Mouse (Mus musculus) limb, embryonic 10.5 days (tissue): Measurements from ENCODE around the gene Evi5. TPM values are rescaled to one million over a fixed set of nuclear protein-coding genes. Genes with fewer than 3 reads are reported as not detected.
A peak's percentile ranks its signal among the peaks of the same experiment; 100 is the strongest.

ENCODE experiments used
- DNase-seq: peaks from one replicate; pipeline ENCODE4 v3.0.0-alpha.2; 2017; ENCODE audit warnings: low spot score
- H3K27ac ChIP-seq: fragments of 300-500 bp; sonication (generic); 2 replicates; pipeline ENCODE4 v1.5.1; 2016; ENCODE audit warnings: mild to moderate bottlenecking
- H3K27me3 ChIP-seq: fragments of 300-500 bp; sonication (generic); 2 replicates; pipeline ENCODE4 v1.6.1; 2016; ENCODE audit warnings: low read depth, mild to moderate bottlenecking; ENCODE audit not compliant: poor library complexity, severe bottlenecking
- H3K36me3 ChIP-seq: fragments of 300-500 bp; sonication (generic); 2 replicates; pipeline ENCODE4 v1.6.1; 2016; ENCODE audit warnings: mild to moderate bottlenecking, moderate library complexity
- H3K4me1 ChIP-seq: fragments of 300-500 bp; sonication (generic); 2 replicates; pipeline ENCODE4 v1.6.1; 2016
- H3K4me3 ChIP-seq: fragments of 300-500 bp; sonication (generic); 2 replicates; pipeline ENCODE4 v1.5.1; 2016; ENCODE audit warnings: mild to moderate bottlenecking, moderate library complexity
- H3K9me3 ChIP-seq: fragments of 300-500 bp; sonication (generic); replicated peaks from 2 replicates; pipeline ENCODE4 v1.6.1; 2016; ENCODE audit warnings: mild to moderate bottlenecking
- whole genome bisulfite sequencing: fragments of 180-500 bp; shearing (Covaris S2); methylation state at CpG from one replicate; pipeline ENCODE4 v1.1.7; 2016; 5-methylcytosine and 5-hydroxymethylcytosine counted together
- polyA plus RNA-seq: library from polyadenylated mRNA; unstranded; fragments of >200 nt; fragmentation: Nextera tagmentation; extraction: Ambion mirVana; gene quantifications from 2 replicates; pipeline ENCODE4 v1.2.1, GENCODE M21; 2016

The Evi5 gene
- 61.2 and 61.8 TPM in 2 replicates for polyA plus RNA-seq

DNA sequence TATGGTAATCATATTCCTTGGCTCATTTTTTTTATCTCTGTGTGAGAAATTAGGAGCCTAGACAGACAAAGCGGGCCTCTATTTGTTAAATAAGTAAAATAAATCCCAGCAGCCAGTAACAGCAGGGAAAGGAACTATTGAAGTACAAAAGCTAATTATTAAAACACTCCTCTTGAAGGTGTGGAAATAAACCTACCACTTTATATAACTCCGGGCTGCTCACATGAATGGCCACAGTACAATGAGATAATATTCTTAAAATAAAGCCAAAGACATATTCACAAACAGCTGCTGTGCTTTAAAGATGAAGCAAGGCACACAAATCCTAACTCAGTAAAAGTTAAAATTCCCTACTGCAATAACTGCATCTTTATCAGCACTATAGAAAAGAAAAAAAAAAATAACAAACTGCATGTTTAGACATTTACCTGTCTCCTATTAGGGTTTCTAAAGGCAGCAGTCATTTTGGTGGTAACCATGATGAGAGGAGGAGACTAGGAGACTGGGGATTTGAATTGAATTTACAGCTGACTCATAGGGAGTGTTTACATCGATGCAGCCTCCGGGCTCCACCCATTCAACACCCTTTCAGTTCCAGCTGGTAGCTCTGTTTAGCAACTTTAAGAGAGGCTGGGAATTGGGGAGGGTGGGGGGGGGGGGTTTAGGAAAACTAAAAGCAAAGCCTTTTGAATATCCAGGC lies at the start of gene Evi5:
Evi5 (minus strand) TSS at position 547 of the 700 bp plus-strand sequence.
- DNase-seq, result no peak
- 48% methylated on average over 4 of the region's 4 CpGs for WGBS

DNA sequence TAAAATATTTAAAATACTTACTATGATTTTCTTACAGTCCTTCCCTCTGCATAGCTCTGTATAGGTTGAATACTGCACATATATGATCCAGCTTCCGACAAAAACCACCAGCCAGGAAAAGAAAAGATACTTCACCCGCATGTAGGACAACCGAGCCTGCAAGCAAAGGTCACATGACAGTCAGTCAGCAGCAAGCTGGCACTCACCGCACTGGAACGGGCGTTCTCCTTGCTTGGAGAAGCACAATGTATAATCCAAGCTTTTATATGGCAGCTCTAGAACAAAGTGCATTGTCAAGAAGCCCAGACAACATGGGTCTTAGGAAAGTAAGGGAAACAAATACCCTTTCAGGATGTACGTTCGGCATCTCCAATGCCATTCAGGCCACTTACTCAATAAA lies 49.7 kb upstream of the Evi5 start:
- no peak overlapping the region for H3K4me3 ChIP-seq
- H3K36me3 ChIP-seq, result no peaks in the 10 kb centered on the region
- no peak for DNase-seq
- no peaks in the 10 kb centered on the region for H3K27me3 ChIP-seq
- H3K4me1 ChIP-seq, result no peaks in the 10 kb centered on the region
- WGBS, result 88% methylated on average over 8 of the region's 8 CpGs
- H3K27ac ChIP-seq, result no peak overlapping the region
- H3K9me3 ChIP-seq, result no peaks in the 10 kb centered on the region

More for the DNA sequence above, at the start of gene Evi5:
- H3K4me1 ChIP-seq, result no peaks in the 10 kb centered on the region; the same call in 1 of the 2 replicates
- H3K9me3 ChIP-seq, result no peaks in the 10 kb centered on the region
- H3K27ac ChIP-seq, result no peak within 1 kb of the TSS
- H3K36me3 ChIP-seq, result no peaks in the 10 kb centered on the region
- H3K27me3 ChIP-seq, result peaks cover 4% of the 10 kb centered on the region
- H3K4me3 ChIP-seq, result no peak within 1 kb of the TSS

DNA sequence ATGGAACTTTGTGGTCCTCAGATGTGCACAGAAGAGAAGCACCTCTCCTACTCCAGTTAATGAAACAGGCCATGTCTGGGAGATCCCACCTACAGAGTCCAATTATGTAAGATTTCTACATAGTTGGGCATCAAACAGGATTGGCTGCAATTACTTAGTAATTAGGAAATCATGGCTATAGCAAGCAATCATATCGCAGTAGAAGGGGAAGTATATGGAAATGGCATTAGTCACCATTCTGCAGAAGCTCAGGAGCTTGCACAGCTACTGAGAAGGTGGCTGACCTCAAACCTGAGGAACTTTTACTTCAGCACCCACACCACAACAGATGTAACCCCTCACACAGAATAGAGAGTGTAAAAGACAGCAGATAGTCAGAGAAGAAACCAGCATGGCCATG lies 47.9 kb upstream of the Evi5 start:
- Histone ChIP-seq H3K27ac (no peak overlapping the region), H3K4me3 (no peak overlapping the region), H3K36me3 (no peaks in the 10 kb centered on the region), H3K9me3 (no peaks in the 10 kb centered on the region), H3K4me1 (no peaks in the 10 kb centered on the region), H3K27me3 (no peaks in the 10 kb centered on the region)
- no peak for DNase-seq
- WGBS, result 90% methylated on average over 1 of the region's 1 CpGs

DNA sequence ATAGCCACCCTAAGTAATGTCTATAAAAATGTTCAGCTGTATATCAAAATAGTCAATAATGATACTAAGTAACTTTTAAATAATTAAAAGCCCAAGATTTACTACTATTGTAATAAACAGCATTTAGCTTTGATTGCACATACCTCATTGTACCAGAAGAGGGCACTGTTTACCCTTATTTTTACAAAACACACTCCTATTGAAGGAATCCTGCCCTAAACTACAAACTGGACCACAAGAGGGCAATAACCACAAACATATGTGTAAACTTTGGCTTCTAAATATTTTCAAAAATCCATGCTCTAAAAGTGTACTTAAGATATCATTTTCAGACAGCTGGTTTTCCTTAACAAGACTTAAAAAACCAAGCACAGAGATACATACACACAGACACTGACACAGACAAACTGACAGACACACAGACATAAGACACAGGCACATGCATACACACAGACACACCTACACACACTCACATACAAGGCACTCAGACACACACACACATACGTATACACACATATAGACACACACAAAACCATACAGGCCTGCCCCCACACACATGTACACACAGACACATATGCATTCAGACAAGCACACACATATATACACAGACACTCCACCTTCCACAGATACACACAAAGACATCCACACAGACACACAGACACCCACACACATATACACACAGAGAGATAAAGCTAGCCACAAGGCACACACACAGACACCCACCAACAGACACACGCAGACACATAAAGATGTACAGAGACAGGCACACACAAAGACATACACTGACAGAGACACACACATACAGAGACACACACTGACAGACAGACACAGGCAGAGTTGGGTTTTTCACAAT lies 46.7 kb upstream of the Evi5 start:
- no peaks in the 10 kb centered on the region for H3K36me3 ChIP-seq
- WGBS, result 68% methylated on average over 2 of the region's 2 CpGs
- DNase-seq, result no peak
- no peaks in the 10 kb centered on the region for H3K27me3 ChIP-seq
- H3K4me3 ChIP-seq, result no peak overlapping the region
- H3K27ac ChIP-seq, result no peak overlapping the region
- no peaks in the 10 kb centered on the region for H3K4me1 ChIP-seq
- no peaks in the 10 kb centered on the region for H3K9me3 ChIP-seq

DNA sequence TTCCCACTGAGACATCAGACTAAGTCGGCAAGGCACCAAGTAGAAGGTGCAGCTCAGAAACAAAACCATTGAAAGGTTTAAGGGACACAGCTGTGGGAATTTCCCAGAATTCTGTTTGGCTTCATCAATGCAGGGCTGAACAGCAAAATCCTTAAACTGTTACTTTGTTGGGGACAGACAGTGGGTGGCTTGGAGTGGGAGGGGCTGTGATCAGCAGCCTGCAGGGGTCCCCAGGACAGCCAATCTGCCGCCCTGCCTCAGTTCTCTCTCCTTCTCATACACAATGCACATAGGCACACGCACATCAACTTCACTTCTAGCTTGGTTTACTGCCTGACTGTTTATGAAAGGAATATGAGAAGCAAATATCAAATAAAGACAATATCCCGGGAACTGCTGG lies 40.4 kb upstream of the Evi5 start:
- Histone ChIP-seq H3K36me3 (peaks cover under 1% of the 10 kb centered on the region), H3K9me3 (no peaks in the 10 kb centered on the region), H3K4me1 (no peaks in the 10 kb centered on the region), H3K27ac (no peak overlapping the region), H3K4me3 (no peak overlapping the region), H3K27me3 (no peaks in the 10 kb centered on the region)
- DNase-seq, result no peak
- WGBS, result 48% methylated on average over 4 of the region's 4 CpGs

DNA sequence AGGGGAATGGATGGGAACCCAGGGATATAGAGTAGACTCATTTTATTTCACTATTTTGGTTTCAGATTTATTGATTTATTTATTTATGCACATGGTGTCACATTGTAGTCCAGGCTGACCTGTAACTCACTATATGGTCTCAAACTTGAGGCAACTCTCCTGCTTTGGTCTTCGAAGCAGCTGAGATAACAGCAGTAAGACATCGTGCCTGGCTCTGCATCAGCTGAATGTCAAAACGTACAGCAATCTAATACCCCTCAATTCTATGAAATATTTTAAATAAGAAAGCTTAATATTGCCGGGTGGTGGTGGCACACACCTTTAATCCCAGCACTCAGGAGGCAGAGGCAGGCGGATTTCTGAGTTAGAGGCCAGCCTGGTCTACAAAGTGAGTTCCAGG lies 36.1 kb upstream of the Evi5 start:
- no peak overlapping the region for H3K27ac ChIP-seq
- 95% methylated on average over 5 of the region's 5 CpGs for WGBS
- no peaks in the 10 kb centered on the region for H3K4me1 ChIP-seq
- no peaks in the 10 kb centered on the region for H3K27me3 ChIP-seq
- H3K36me3 ChIP-seq, result peaks cover 43% of the 10 kb centered on the region
- no peak for DNase-seq
- no peak overlapping the region for H3K4me3 ChIP-seq
- no peaks in the 10 kb centered on the region for H3K9me3 ChIP-seq

DNA sequence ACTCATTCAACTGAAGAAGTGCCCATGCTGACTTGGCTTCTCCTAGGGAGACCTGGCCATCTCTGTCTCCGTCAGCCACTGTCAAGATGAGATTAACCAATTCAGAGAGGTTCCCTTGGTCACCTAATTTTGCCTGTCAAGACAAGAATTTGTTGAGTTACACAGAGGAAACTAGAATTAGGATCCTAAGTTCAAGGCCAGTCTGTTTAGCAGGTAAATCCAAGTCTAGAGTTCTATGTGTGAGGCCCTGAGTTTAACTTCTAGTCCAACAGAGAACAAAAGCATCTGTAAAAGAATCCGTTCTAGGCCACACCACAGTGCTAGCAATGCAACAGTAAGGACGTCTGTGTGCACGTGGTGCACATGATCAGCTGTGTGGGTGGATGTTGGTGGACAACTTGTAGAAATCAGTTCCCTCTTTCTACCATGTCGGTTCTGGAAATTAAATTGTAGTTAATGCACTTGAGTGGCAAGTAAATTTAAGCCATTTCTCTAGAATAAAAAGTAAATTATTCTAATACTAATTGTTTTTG lies 35.2 kb upstream of the Evi5 start:
- H3K36me3 ChIP-seq, result peaks cover 52% of the 10 kb centered on the region
- H3K27ac ChIP-seq, result no peak overlapping the region
- H3K4me3 ChIP-seq, result no peak overlapping the region
- no peaks in the 10 kb centered on the region for H3K9me3 ChIP-seq
- no peaks in the 10 kb centered on the region for H3K4me1 ChIP-seq
- DNase-seq, result no peak
- WGBS, result 75% methylated on average over 5 of the region's 5 CpGs
- no peaks in the 10 kb centered on the region for H3K27me3 ChIP-seq

DNA sequence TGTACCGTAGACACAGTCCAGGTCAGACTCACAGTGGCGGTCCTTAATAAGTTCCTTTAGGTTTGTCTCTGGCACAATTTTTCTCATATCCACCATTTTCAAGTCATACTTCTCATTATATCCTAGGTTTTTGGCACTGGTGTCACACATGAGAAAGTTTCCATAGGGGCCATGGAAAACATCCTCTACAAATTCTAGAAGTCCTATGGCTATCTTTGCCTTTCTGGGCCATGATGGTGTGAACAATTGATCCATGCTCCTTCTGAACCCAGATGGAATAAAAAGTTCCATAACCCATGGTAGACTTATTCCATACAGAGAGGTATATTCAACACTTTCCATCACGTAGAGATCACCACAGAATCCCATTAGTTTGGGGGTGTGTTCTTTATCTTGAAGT lies 34.8 kb upstream of the Evi5 start:
- Histone ChIP-seq H3K27me3 (no peaks in the 10 kb centered on the region), H3K36me3 (peaks cover 57% of the 10 kb centered on the region)
- WGBS, result 86% methylated on average over 3 of the region's 3 CpGs

DNA sequence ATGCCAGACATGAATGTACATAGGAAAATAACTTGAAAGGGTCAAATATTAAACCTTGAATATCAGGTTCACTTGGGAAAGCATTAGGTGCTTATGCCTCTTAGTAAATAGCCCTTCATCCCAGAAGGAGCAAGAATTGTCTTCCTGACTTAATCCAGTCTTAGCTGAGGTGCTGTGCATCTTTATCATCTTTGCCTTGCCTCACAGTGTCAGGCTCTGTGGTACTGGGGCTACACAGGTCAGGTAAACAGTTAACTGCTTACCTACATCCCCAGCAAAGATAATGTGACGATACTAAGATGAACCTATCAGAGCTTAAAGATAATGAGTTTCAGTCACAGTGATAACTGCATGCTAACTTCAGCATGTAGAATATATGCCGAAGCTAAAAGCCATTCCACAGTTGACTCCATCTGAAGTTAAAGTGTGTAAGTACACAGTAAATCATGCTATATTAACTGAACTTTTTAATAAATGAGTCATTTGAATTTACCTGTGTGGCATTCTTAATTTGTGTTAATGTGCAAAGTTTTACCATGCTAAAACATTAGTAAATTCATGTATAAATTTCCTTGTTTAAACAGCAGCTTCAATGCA lies 33.7 kb upstream of the Evi5 start:
- Histone ChIP-seq H3K27ac (no peak overlapping the region), H3K9me3 (no peaks in the 10 kb centered on the region), H3K4me1 (no peaks in the 10 kb centered on the region), H3K4me3 (no peak overlapping the region), H3K36me3 (peaks cover 67% of the 10 kb centered on the region), H3K27me3 (no peaks in the 10 kb centered on the region)
- 92% methylated on average over 2 of the region's 2 CpGs for WGBS
- DNase-seq, result no peak

More for the DNA sequence above, 34.8 kb upstream of the Evi5 start:
- no peaks in the 10 kb centered on the region for H3K9me3 ChIP-seq
- DNase-seq, result no peak
- H3K4me3 ChIP-seq, result no peak overlapping the region
- no peaks in the 10 kb centered on the region for H3K4me1 ChIP-seq
- no peak overlapping the region for H3K27ac ChIP-seq

DNA sequence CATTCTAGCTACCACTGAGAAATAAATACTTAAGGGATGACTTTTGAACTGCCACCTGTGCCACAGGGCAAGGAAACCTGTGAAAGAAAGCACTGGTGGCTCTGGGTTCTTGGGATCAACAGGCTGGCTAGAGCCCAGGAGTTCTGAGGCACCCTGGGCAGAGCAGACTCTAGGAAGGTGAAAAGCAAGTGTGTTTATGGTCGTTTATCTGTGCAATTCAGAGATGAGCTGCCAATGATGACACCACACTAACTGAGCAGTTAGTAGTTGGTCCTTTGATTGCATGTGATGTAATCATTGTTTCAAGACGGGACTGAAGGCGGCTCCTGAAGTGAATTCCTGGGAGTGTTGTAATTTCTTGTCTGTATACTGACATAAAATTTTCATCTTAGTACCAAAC lies 29.4 kb upstream of the Evi5 start:
- Histone ChIP-seq H3K4me1 (peaks cover 6% of the 10 kb centered on the region), H3K9me3 (no peaks in the 10 kb centered on the region), H3K27me3 (no peaks in the 10 kb centered on the region), H3K36me3 (peaks cover 74% of the 10 kb centered on the region), H3K27ac (no peak overlapping the region), H3K4me3 (no peak overlapping the region)
- no peak for DNase-seq
- 85% methylated on average over 3 of the region's 3 CpGs for WGBS

DNA sequence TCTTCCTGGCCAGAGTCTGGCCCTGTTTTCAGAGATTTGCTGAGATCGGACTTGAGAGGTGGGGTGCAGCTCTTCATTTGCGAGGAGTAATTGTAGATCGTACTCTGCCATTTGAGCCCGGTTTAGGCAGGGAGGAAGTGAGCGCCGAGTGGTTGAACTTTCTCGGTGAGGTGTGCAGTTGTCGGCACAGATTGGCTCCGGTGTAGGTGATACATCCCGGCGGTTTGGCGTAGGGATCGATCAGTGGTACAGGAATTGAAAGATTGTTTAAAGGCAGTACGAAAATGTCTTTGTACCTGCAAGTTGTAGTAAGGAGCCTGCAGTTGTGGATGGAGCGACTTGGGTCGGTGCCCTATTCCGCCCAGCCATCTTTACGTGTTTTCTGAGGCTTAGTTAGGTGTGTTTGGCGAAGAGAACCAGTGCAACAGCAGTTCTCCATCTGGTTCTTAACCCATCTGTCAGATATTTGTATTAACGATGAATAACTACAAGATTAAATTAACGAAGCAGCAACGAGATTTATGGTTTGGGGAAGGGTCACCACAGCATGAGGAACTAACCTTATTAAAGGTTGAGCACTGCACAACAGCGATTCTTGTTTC lies 26.2 kb upstream of the Evi5 start:
- Histone ChIP-seq H3K27me3 (no peaks in the 10 kb centered on the region), H3K4me3 (peak overlapping the region; percentile 100), H3K9me3 (no peaks in the 10 kb centered on the region), H3K27ac (peak overlapping the region; percentile 99), H3K36me3 (peaks cover 42% of the 10 kb centered on the region), H3K4me1 (peaks cover 6% of the 10 kb centered on the region)
- DNase-seq, result no peak
- WGBS, result under 1% methylated on average over 23 of the region's 23 CpGs

DNA sequence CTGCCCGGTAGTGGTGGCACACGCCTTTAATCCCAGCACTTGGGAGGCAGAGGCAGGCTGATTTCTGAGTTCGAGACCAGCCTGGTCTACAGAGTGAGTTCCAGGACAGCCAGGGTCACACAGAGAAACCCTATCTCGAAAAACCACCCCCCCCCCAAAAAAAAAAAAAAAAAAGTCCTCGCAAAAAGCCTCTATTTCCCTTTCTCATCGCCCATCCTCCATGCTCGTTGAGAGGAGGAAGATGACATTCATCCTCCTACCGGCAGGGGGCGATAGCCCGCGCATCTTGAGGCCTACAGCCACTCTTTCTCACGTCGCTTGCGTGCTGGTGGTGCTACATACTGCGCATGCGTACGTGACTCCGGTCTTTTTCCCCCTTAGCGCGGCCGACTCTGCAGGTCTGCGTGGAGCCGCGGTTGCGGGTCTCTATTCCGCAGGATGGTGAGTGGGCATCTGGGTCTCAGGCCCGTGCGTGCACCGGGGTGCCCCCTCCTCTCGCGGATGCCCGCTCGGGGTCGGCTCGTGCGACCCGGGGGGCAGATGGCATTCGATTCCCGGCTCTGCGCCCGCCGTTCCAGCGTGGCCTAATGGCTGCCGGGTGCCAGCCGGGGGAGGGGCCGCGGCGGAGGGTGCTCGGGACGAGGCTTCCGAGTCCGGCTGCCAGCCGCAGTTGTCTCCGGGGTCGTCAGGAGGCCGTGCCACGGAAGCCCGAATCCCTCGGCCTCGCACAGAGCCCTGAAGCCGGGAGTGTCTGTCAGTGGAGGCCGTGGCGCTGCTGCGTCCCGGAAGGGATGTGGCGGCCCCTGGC lies 25.5 kb upstream of the Evi5 start, which contains the start of gene Rpl5:
Rpl5 (plus strand) TSS at position 297 of the 808 bp plus-strand sequence.
- Histone ChIP-seq H3K4me1 (peaks cover 6% of the 10 kb centered on the region), H3K9me3 (no peaks in the 10 kb centered on the region), H3K4me3 (peak within 1 kb of the TSS; percentile 100), H3K27me3 (no peaks in the 10 kb centered on the region), H3K27ac (peak within 1 kb of the TSS; percentile 99), H3K36me3 (peaks cover 35% of the 10 kb centered on the region)
- 4% methylated on average over 66 of the region's 66 CpGs for WGBS
- DNase-seq, result peak; percentile 97
